Mouse (Mus musculus) kidney, adult 2 months (tissue): ENCODE measurements around the gene Cela1. TPM values are rescaled to one million over a fixed set of nuclear protein-coding genes. Genes with fewer than 3 reads are reported as not detected.

Source experiments
- DNase-seq: peaks from one replicate; pipeline ENCODE4 v3.0.0; 2021
- H3K27ac ChIP-seq: fragments of 200-500 bp; 2 replicates; pipeline ENCODE4 v1.5.1; 2012; ENCODE audit warnings: low read depth, low read length, control low read depth, inconsistent platforms; ENCODE audit not compliant: insufficient read depth
- H3K27me3 ChIP-seq: fragments of 200-500 bp; replicated peaks from 2 replicates; pipeline ENCODE4 v1.6.1; 2012; ENCODE audit warnings: mild to moderate bottlenecking, moderate library complexity, low read length, inconsistent platforms; ENCODE audit not compliant: control insufficient read depth, insufficient read depth
- H3K36me3 ChIP-seq: fragments of 200-500 bp; 2 replicates; pipeline ENCODE4 v1.6.1; 2012; ENCODE audit warnings: mild to moderate bottlenecking, moderate library complexity, low read length, inconsistent platforms; ENCODE audit not compliant: control insufficient read depth, insufficient read depth
- H3K4me1 ChIP-seq: fragments of 200-500 bp; 2 replicates; pipeline ENCODE4 v1.6.1; 2011; ENCODE audit warnings: low read length; ENCODE audit not compliant: control insufficient read depth, insufficient read depth
- H3K4me3 ChIP-seq: fragments of 200-500 bp; 2 replicates; pipeline ENCODE4 v1.5.1; 2011; ENCODE audit warnings: mild to moderate bottlenecking, low read depth, low read length, control low read depth; ENCODE audit not compliant: insufficient read depth
- CTCF ChIP-seq: fragments of 200-500 bp; conservative IDR thresholded peaks from 2 replicates; pipeline ENCODE4 v1.5.1; 2011; ENCODE audit warnings: low read depth, mild to moderate bottlenecking, control low read depth, low read length, moderate library complexity, mixed read lengths; ENCODE audit not compliant: insufficient read depth, insufficient read length
- POLR2A ChIP-seq: fragments of 200-500 bp; IDR thresholded peaks from one replicate; pipeline ENCODE4 v1.6.1; 2011; ENCODE audit warnings: low read depth, low read length, control low read depth
- WGBS: fragments of 180-500 bp; shearing (Covaris S2); methylation state at CpG from one replicate; pipeline ENCODE4 v1.1.7; 2018; 5-methylcytosine and 5-hydroxymethylcytosine counted together
- polyA plus RNA-seq: library from polyadenylated mRNA; depleted of rRNA; stranded (reverse); fragments of >200 nt; gene quantifications from 2 replicates; pipeline ENCODE4 v1.2.3, GENCODE M21; 2012; rRNA removed

Cela1 gene
- 418 and 456 TPM in 2 replicates for polyA plus RNA-seq

DNA sequence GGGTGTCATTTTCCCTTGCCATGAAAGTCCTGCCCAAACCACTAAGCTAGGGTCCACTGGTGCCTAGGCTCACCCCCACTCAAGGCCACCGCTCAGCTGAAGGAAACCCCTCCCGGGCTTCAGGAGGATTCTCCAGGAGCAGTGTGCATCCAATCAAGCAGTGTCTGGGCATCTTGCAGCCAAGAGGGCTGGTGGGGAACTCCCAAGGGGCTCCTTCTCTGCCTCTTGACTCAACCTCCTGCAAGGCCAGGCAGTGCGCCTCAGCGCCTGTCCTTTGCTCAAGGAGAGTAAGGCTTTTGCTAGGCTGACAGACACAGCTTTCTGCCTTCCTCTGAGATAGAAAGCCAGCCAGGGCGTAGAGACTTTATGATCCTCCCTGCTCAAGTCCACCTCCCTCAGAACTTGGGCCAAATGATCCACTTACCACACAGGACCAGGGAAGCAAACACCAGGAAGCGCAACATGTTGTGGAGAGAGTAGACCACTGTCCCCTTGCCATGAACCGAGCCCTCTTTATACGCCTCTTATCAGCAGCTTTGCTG, at the start of gene Cela1:
Gene Cela1 (minus strand): TSS at position 492 of the 542 bp plus-strand sequence.
- DNase-seq, result no peak
- no peaks in the 10 kb centered on the region for H3K36me3 ChIP-seq
- TF ChIP-seq CTCF (no peak), POLR2A (no peak)
- 0 out of 2 replicates have a peak, but pooled peaks cover under 1% of the 10 kb centered on the region for H3K4me1 ChIP-seq
- no peak within 1 kb of the TSS for H3K27ac ChIP-seq
- no peaks in the 10 kb centered on the region for H3K27me3 ChIP-seq
- 71% methylated on average over 8 of the region's 8 CpGs for WGBS
- no peak within 1 kb of the TSS for H3K4me3 ChIP-seq

GRCm38 (mm10) chr15:100735953-100736300, 48.2 kb upstream of the Cela1 start:
- no peak for DNase-seq
- Histone ChIP-seq H3K36me3 (no peaks in the 10 kb centered on the region), H3K4me3 (no peak overlapping the region), H3K4me1 (no peaks in the 10 kb centered on the region), H3K27ac (no peak overlapping the region), H3K27me3 (no peaks in the 10 kb centered on the region)
- 80% methylated on average over 9 of the region's 9 CpGs for WGBS
- TF ChIP-seq CTCF (no peak), POLR2A (no peak)

DNA sequence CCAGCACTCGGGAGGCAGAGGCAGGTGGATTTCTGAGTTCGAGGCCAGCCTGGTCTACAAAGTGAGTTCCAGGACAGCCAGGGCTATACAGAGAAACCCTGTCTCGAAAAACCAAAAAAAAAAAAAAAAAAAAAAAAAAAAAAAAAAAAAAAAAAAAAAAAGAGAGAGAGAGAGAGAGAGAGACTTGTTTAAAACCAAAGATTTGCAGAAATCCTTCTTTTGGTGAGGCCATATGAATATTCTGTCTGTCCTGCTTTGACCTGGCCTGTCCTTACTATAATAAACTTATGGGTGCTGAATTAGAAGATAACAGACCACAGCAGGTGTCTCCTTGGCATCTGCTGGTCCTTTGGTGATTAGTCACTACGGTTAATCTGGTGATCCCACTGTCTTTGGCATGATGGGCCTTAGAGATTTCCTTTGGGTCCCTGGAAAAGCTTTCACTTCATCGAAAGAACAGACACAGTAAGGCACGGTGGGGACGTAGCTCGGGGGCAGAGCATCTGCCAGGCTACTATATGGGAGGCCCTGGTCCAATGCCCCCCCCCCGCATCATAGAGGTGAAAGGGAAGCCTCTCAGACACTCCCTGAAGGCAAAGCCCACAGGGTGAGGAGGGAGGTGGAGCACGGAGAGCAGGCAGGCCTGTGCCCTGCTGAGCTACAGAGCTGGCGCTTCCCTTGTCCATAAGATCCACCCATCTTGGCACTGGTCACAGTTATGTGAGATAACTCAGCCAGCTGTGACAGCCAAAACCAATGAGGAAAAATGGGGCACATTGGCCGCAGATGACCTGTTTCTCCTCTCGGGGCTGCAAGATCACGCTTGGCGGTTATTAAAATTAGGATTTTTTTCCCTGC, 47.6 kb upstream of the Cela1 start:
- no peaks in the 10 kb centered on the region for H3K36me3 ChIP-seq
- DNase-seq, result no peak

DNA sequence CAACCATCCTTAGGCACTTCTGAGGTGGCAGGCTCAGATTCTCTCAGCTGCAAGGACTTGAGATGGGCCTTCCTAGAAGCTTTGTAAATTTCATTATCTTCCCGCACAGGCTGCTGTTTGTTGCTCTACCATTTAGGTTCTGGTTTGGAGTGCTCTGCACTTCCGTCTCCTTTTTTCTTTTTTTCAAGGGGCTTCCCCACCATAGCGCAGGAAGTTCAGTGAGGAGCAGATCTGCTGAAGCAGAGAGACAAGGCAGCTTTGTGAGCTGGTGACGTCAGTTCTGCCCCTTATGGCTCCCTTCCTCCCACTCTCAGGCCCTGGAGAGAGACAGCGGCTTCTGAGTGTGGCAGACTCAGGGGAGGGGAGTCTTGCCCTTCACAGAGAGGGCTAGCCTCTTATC, 44.9 kb upstream of the Cela1 start:
- H3K4me3 ChIP-seq, result no peak overlapping the region
- no peak for TF ChIP-seq CTCF
- TF ChIP-seq POLR2A, result no peak
- H3K27ac ChIP-seq, result no peak overlapping the region
- 0 out of 2 replicates have a peak, but pooled peaks cover 2% of the 10 kb centered on the region for H3K27me3 ChIP-seq
- H3K4me1 ChIP-seq, result no peaks in the 10 kb centered on the region
- 65% methylated on average over 5 of the region's 5 CpGs for WGBS
- no peak for DNase-seq
- H3K36me3 ChIP-seq, result no peaks in the 10 kb centered on the region

More for the DNA sequence above, 47.6 kb upstream of the Cela1 start:
- H3K27me3 ChIP-seq, result no peaks in the 10 kb centered on the region
- TF ChIP-seq CTCF (no peak), POLR2A (no peak)
- H3K27ac ChIP-seq, result no peak overlapping the region
- H3K4me1 ChIP-seq, result no peaks in the 10 kb centered on the region
- 85% methylated on average over 14 of the region's 15 CpGs for WGBS
- no peak overlapping the region for H3K4me3 ChIP-seq

DNA sequence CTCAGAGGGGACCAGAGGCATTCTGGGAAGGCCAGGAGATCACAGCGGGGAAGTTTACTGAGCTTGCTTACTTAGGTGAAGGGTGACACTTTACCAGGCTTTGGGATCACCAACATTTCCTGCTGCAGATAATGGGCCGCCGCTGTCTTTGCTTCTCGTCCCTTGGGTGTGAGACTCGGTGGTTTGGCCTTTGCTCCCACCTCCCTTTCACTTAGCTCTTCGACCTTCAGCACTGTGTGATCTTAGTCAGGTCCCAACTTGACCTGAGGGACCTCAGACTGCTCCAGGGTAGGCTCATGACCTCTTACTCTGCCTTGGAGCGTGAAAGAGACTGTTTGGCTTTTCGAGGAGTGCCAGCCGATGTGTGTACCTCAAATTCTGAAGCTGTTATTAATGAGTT, 43.4 kb upstream of the Cela1 start:
- Histone ChIP-seq H3K4me3 (no peak overlapping the region), H3K27ac (no peak overlapping the region), H3K27me3 (0 out of 2 replicates have a peak, but pooled peaks cover 2% of the 10 kb centered on the region), H3K4me1 (no peaks in the 10 kb centered on the region), H3K36me3 (no peaks in the 10 kb centered on the region)
- WGBS, result 71% methylated on average over 9 of the region's 9 CpGs
- DNase-seq, result no peak
- TF ChIP-seq POLR2A (no peak), CTCF (no peak)

- H3K4me1 ChIP-seq, result no peaks in the 10 kb centered on the region
- DNase-seq, result no peak
- H3K36me3 ChIP-seq, result no peaks in the 10 kb centered on the region
- H3K27me3 ChIP-seq, result 0 out of 2 replicates have a peak, but pooled peaks cover 2% of the 10 kb centered on the region
- no peak for TF ChIP-seq POLR2A
- no peak for TF ChIP-seq CTCF
- WGBS, result 10% methylated on average over 57 of the region's 57 CpGs
- no peak within 1 kb of the TSS for H3K27ac ChIP-seq
- H3K4me3 ChIP-seq, result 0 out of 2 replicates have a peak within 1 kb of the TSS, but pooled peaks have one; percentile 3
Observed at GRCm38 (mm10) chr15:100729281-100729985, 41.7 kb upstream of the Cela1 start, which contains the start of gene Galnt6. Gene Galnt6, minus strand, starts transcription at chr15:100729376.
